Mouse (Mus musculus): ENCODE measurements around the gene Mitd1.

Mitd1 gene

DNA sequence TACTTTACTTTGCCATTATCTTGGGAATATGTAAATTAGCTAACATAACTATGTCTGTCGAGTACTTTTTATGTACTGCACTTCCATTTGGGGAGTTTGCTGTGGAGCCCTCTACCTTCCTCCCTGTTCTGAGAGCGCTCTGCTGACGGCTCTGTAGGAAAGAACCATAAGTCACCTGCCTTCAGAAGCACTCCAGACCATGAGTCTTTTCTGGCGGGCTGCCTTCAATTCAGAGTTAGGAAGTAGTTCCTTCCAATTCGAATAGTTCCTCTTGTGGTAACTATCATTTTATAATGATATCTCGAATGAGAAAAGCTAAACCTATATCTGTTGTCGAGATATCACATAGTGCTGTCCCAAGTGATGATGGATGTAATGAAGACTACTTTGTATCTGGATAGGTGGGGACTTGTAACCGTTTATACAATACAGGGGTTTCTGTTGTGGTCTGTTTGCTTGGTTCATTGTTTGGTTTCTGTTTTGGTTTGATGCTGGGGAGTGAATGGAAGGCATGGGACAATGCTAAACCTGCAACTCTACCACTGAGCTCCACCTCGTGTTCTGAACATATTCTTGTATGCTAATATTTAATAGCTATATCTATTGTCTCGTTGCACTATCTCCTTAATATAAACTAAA, 22.4 kb downstream of the Mitd1 start:
- DNase-seq (ENCODE audit: low spot score): no peak

DNA sequence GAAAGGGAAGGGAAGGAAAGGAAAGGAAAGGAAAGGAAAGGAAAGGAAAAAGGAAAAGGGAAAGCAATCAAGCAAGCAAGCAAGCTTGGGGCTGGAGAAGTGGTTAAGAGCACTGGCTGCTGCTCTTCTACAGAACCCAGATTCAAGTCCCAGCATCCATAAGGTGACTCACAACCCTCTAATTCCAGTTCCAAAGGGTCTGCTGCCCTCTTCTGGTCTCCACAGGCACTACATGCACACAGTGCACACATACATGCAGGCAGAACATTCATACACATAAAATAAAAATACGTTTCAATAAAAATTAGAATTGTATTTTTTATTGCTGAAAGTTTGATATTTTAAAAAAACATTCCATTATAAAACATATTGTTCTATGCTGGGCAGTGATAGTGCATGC, 23.2 kb downstream of the Mitd1 start:
- DNase-seq (ENCODE audit: low spot score): peak; percentile 24

DNA sequence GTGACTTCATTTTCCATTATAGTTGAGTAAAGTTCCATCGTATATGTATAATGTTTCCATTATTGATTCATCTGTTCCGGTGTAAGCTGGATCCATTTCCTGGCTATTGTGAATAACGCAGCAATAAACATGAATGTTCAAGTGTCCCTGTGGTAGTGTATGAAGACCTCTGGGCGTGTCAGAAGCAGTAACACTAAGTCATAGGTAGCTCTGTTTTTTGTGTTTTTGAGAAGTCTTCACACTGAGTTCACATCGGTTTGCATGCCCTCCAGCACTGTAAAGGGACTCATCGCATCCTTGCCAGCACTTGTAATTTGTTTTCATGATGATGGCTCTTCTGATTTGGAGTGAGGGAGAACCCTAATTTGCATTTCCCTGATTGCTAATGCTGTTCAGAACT, 23.9 kb downstream of the Mitd1 start, which contains the start of gene Tsga10:
Gene Tsga10, minus strand, starts transcription at position 144 of the 400 bp plus-strand sequence.
- no peak for DNase-seq (ENCODE audit: low spot score)

DNA sequence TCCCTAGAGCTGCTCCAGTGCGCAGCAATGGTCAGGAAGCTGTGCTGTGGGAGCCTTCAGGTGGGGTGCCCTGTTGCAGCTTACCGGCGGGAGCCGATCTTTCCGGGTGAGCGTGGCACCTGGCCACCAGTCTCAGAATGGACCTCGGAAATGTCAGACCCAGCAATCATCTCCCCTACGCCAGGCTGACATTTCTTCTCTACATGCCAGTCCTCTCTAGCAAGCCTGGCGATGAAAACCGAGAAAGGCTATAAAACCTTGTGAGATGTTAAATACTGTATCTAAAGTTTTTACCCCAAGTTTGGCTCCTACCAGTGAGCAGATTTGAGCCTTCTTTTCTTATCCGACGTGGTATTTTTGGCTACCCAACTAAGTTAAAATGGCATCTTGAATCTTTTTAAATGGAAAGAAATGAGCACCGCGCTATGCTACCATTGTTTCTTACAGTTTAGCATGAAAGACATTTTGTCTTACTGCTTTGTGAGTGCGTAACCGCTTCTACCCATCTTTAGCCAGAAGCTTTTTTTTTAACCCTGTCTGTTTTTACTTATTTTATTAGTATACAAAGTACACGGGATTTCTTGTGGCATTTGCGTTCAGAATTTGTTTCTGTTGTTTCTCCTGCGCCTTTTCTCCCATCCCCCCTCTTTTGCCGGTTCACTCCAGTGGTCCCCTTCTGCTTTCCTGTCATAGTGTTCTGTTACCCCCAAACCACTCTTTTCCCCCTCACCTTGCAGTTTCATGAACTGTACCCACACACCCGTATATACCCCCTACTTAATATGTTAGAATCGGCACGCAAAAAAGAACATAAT, 24.6 kb downstream of the Mitd1 start:
- DNase-seq (ENCODE audit: low spot score): no peak

GRCm38 (mm10) chr1:37864511-37865400, 25.5 kb downstream of the Mitd1 start:
- peak; percentile 100 for DNase-seq (ENCODE audit: low spot score)

- no peak for DNase-seq (ENCODE audit: low spot score)
Measured at GRCm38 (mm10) chr1:37850696-37851095, 39.5 kb downstream of the Mitd1 start.

- DNase-seq (ENCODE audit: low spot score): no peak
Measured at GRCm38 (mm10) chr1:37846878-37847277, 43.3 kb downstream of the Mitd1 start.

DNA sequence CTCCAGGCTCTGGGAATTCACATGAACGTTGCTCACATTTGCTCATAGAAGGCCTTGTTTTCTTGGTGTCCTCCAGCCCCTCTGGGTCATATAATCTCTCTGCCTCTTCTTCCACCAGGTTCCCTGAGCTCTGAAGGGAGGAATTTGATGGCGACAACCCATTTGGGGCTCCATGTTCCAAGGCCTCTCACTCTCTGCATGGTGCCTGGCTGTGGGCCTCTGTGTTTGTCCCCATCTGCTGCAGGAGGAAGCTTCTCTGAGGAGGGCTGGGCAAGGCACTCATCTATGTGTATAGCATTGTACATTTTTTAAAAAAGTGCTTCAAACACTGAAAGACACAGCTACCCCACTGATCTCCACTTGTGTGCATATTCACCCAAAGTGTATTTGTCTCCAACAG, 58.5 kb downstream of the Mitd1 start:
- DNase-seq (ENCODE audit: low spot score): no peak

Measured in ovary, postnatal 36 days (tissue).